Mouse (Mus musculus) ES-E14 (cell line): Measurements from ENCODE around the gene Olfr548-ps1. TPM values are rescaled to one million over a fixed set of nuclear protein-coding genes. Genes with fewer than 3 reads are reported as not detected.

Experiments used
- DNase-seq: peaks from one replicate; pipeline ENCODE4 v3.0.0-alpha.2; 2013; ENCODE audit warnings: low read depth, low spot score
- H3K27ac ChIP-seq: 2 replicates; pipeline ENCODE4 v1.5.1; 2012; ENCODE audit warnings: low read depth, mild to moderate bottlenecking, low read length, moderate library complexity, mixed read lengths; ENCODE audit not compliant: poor library complexity, insufficient read depth, severe bottlenecking
- H3K36me3 ChIP-seq: 2 replicates; pipeline ENCODE4 v1.6.1; 2012; ENCODE audit warnings: mild to moderate bottlenecking, low read length, moderate library complexity, mixed read lengths; ENCODE audit not compliant: control insufficient read depth, poor library complexity, insufficient read depth, severe bottlenecking
- H3K4me1 ChIP-seq, 2 experiments: fragments of 150-350 bp in 1 of 2; sonication (generic) in 1 of 2; 2 replicates each; pipeline ENCODE4 v1.6.1; 2012; ENCODE audit warnings: low read length in 2 of 2, mild to moderate bottlenecking in 1 of 2, mixed read lengths in 1 of 2; ENCODE audit not compliant: control insufficient read depth in 2 of 2, insufficient read depth in 2 of 2, poor library complexity in 1 of 2
- H3K4me3 ChIP-seq, 2 experiments: fragments of 150-350 bp in 1 of 2; sonication (generic) in 1 of 2; 2 replicates each; pipeline ENCODE4 v1.5.1; 2012; ENCODE audit warnings: low read length in 2 of 2, low read depth in 1 of 2, mild to moderate bottlenecking in 1 of 2, mixed read lengths in 1 of 2; ENCODE audit not compliant: insufficient read depth in 1 of 2, poor library complexity in 1 of 2, severe bottlenecking in 1 of 2
- H3K9ac ChIP-seq: 2 replicates; pipeline ENCODE4 v1.6.1; 2012; ENCODE audit warnings: low read depth, mild to moderate bottlenecking, low read length, mixed read lengths; ENCODE audit not compliant: poor library complexity, insufficient read depth, severe bottlenecking
- H3K9me3 ChIP-seq: fragments of 150-350 bp; sonication (generic); 2 replicates; pipeline ENCODE4 v1.6.1; 2012; ENCODE audit warnings: low read depth, mild to moderate bottlenecking, low read length; ENCODE audit not compliant: control insufficient read depth, insufficient read depth
- CHD2 ChIP-seq: IDR thresholded peaks from 2 replicates; pipeline ENCODE4 v1.6.1; 2014; ENCODE audit warnings: mild to moderate bottlenecking, low read depth, low read length, inconsistent platforms
- HCFC1 ChIP-seq: IDR thresholded peaks from 2 replicates; pipeline ENCODE4 v1.6.1; 2012; ENCODE audit warnings: low read length, inconsistent platforms, borderline replicate concordance; ENCODE audit not compliant: insufficient read depth
- MAFK ChIP-seq: IDR thresholded peaks from 2 replicates; pipeline ENCODE4 v1.6.1; 2014; ENCODE audit warnings: mild to moderate bottlenecking, low read depth, low read length, inconsistent platforms; ENCODE audit not compliant: insufficient read depth
- ZC3H11A ChIP-seq: IDR thresholded peaks from 2 replicates; pipeline ENCODE4 v1.6.1; 2012; ENCODE audit warnings: low read depth, mild to moderate bottlenecking, inconsistent platforms, low read length, borderline replicate concordance
- ZNF384 ChIP-seq: IDR thresholded peaks from 2 replicates; pipeline ENCODE4 v1.6.1; 2012; ENCODE audit warnings: low read depth, low read length, inconsistent platforms
- in situ Hi-C, 2 experiments: fragments of 600-800 bp; cut with MboI; formaldehyde crosslinking; loops; one replicate each; pipeline ENCODE4 v1.15.1; 2025; ENCODE audit warnings: low sequenced_read_pairs in 2 of 2, inconsistent platforms in 1 of 2; ENCODE audit not compliant: unreplicated experiment in 2 of 2
- total RNA-seq: library from RNA; depleted of rRNA; stranded (reverse); fragments of 300-350 nt; gene quantifications from 2 replicates; pipeline ENCODE4 v1.2.3, GENCODE M21; 2012

Gene Olfr548-ps1
- total RNA-seq, 1 experiment, result not detected

GRCm38 (mm10) chr7:102529052-102529451, 11.6 kb upstream of the Olfr548-ps1 start:
- H3K27ac ChIP-seq, result no peak overlapping the region
- no peak overlapping the region for H3K9ac ChIP-seq
- DNase-seq, result no peak
- H3K4me1 ChIP-seq, result no peaks in the 10 kb centered on the region
- no peak for TF ChIP-seq HCFC1
- H3K36me3 ChIP-seq, result no peaks in the 10 kb centered on the region
- H3K4me3 ChIP-seq, result no peak overlapping the region
- in situ Hi-C loops, result no loop called here
- no peaks in the 10 kb centered on the region for H3K9me3 ChIP-seq

GRCm38 (mm10) chr7:102534449-102534848, 6.2 kb upstream of the Olfr548-ps1 start, which contains the start of gene Olfr547:
Gene Olfr547, plus strand, starts transcription at chr7:102534749.
- Histone ChIP-seq H3K27ac (no peak within 1 kb of the TSS), H3K9me3 (no peaks in the 10 kb centered on the region), H3K4me3 (no peak within 1 kb of the TSS), H3K9ac (no peak within 1 kb of the TSS), H3K4me1 (no peaks in the 10 kb centered on the region), H3K36me3 (no peaks in the 10 kb centered on the region)
- DNase-seq, result no peak
- TF ChIP-seq HCFC1 (no peak), ZNF384 (no peak), ZC3H11A (no peak), CHD2 (no peak), MAFK (no peak)
- in situ Hi-C loops, result no loop called here

- H3K27ac ChIP-seq, result no peak overlapping the region
- no peak overlapping the region for H3K4me3 ChIP-seq
- H3K36me3 ChIP-seq, result no peaks in the 10 kb centered on the region
- no peak overlapping the region for H3K9ac ChIP-seq
- no peaks in the 10 kb centered on the region for H3K4me1 ChIP-seq
- no peaks in the 10 kb centered on the region for H3K9me3 ChIP-seq
- no peak for DNase-seq
- in situ Hi-C loops, result no loop called here
- no peak for TF ChIP-seq ZC3H11A
- TF ChIP-seq HCFC1, result no peak
- no peak for TF ChIP-seq CHD2
- no peak for TF ChIP-seq MAFK
- TF ChIP-seq ZNF384, result no peak
These were observed 555 bp downstream of the Olfr548-ps1 start for GRCm38 (mm10) chr7:102541251-102541650.

GRCm38 (mm10) chr7:102549570-102549969, 8.9 kb downstream of the Olfr548-ps1 start, which contains the start of gene Olfr549:
Gene Olfr549, plus strand, starts transcription at chr7:102549870.
- no peak for DNase-seq
- Histone ChIP-seq H3K27ac (no peak within 1 kb of the TSS), H3K36me3 (no peaks in the 10 kb centered on the region), H3K9me3 (no peaks in the 10 kb centered on the region), H3K9ac (no peak within 1 kb of the TSS), H3K4me1 (no peaks in the 10 kb centered on the region), H3K4me3 (no peak within 1 kb of the TSS)
- TF ChIP-seq ZNF384, result no peak
- TF ChIP-seq HCFC1, result no peak
- no peak for TF ChIP-seq ZC3H11A
- no peak for TF ChIP-seq CHD2
- no peak for TF ChIP-seq MAFK
- in situ Hi-C loops, result no loop called here

GRCm38 (mm10) chr7:102553279-102553678, 12.6 kb downstream of the Olfr548-ps1 start:
- in situ Hi-C loops, result no loop called here
- H3K9ac ChIP-seq, result no peak overlapping the region
- H3K27ac ChIP-seq, result no peak overlapping the region
- no peaks in the 10 kb centered on the region for H3K36me3 ChIP-seq
- H3K4me1 ChIP-seq, result no peaks in the 10 kb centered on the region
- TF ChIP-seq HCFC1, result no peak
- no peak for DNase-seq
- H3K9me3 ChIP-seq, result no peaks in the 10 kb centered on the region
- H3K4me3 ChIP-seq, result no peak overlapping the region
